Mouse (Mus musculus) liver, adult (tissue): ENCODE data around the gene Dagla.

Experiments
- GATA4 ChIP-seq: IDR thresholded peaks from 2 replicates; pipeline ENCODE4 v1.6.1; 2014; ENCODE audit warnings: mild to moderate bottlenecking, low read length; ENCODE audit not compliant: insufficient replicate concordance

Dagla gene

GRCm38 (mm10) chr19:10239419-10239818, 65.3 kb downstream of the Dagla start:
- TF ChIP-seq GATA4, result no peak

DNA sequence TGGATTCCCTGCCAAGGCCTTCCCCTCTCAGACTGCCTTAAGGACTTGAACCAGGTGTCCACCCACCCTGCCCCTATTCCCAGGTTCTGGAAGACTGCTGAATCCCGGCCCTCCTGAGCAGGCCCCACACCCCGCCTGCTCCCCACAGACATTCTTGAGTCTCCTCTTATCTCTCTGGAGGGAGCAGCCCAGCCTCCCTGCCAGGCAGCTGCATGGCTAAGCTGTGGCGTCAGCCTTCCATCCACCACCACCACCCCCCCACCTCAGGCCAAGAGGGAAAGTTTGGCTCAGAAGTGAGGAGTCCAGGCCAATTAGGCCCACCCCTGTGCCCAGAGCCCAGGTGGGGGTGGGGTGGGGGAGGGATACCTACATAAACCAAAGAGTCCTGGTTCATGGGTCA, 66.2 kb downstream of the Dagla start:
- no peak for TF ChIP-seq GATA4

DNA sequence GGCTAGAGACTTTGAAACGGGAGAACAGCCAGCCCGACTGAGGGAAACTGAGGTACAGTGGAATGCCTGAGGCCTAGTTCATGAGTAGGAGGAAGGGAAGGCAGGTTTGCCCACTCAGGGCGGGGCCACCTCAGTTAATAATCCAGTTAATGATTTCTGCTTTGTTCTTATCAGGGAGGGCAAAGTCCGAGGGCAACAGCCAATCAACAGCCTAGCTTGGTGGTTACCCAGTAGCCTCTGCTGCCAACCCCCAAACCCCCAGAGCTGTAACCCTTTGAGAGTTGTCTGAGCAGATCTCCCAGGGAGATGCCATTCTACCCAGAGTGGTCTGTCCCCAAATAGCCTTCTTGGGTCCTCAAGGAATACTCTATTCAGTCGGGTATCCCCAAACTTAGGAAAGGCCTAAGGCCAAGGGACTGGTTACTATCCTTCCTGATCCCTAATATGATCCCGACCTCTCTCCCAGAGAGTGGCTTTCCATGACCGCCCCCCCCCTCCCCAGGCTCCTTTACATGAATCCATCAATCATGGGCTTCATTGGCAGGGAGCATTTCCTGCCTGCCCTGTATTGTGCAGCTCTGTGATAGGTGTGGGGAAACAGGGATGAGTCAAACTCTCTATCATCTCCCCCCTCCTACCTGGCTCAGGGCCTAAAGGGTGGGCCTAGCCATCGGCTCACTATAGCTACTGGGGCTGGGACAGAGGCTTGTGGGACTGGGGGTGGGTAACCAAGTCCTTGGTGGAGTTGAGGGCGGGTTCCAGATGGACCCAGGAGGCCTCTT, 68.7 kb downstream of the Dagla start:
- peak; percentile 98 for TF ChIP-seq GATA4

GRCm38 (mm10) chr19:10232327-10233017, 72.2 kb downstream of the Dagla start:
- TF ChIP-seq GATA4, result no peak

DNA sequence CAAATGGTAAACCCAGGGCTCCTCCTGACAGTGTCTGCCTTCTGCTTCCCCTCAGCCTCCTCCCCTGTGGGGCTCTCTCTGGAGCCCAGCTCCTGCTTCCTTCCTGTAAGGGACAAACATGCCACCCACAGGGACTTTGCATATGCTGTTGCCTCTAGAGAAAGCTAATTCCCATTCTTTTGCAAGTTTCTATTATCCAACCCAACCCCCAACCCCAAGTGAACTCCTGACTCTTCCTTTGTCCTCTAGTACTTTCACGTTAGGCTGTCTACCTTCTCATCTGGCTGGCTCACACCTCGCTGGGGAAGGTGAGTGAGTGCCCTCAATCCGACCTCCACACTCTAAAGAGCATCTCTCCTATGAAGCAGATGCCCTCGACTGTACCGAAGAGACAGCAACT, 72.8 kb downstream of the Dagla start:
- no peak for TF ChIP-seq GATA4

DNA sequence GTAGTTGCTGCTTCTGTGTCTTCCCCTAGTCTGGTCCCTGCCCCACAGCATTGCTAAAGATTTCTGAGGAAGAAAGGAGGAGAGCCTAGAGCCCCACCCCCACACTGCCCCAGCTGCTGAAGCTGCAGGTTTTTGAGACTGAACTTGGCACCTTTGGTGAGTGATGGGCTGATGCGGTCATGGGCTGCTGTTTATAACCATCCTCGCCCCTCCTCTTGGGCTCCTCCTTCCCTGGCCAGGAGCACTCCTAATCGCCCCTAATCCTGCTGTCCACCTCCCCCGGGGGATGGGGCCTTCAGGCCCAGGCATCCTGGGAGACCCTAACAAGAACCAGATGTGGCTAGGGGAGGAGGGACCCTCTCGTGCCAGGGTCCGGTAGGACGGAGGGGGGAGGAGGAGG, 73.7 kb downstream of the Dagla start:
- no peak for TF ChIP-seq GATA4

DNA sequence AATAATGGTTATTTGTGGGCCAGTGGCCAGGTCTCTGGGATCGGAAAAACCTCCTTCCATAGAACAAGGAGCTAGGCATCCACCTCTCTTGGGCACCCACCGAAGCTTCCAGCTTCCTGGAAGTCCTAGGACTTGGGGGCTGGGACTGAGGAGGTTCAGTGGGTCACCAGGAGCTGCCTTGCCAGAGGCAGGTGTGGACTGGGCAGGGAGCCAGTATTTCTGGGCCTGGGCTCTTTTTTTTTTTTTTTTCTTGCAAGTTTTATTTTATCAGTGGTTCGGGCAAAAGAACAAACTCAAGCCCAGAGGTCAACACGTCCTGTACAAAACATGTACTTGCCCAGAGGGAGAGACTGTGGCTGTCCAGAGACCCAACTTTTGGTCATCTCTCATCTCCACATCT, 78.9 kb downstream of the Dagla start:
- TF ChIP-seq GATA4, result no peak

GRCm38 (mm10) chr19:10224637-10225453, 79.8 kb downstream of the Dagla start:
- no peak for TF ChIP-seq GATA4

DNA sequence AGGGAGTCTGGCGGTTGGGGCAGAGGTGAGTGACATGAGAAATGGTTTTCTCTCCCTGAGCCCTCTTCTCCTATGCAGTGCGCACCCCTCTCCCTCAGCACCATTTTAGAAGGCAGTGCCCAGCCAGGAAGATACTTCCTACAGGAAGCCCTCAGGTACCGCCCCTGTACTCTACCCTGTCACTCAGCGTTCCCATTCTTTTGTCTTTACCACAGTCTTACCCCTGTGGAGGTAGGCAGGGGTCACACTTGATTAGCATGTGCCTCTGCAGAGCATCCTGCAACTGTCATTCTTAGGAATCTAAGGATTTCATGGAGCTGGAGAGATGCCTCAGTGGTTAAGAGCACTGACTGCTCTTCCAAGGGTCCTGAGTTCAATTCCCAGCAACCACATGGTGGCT, 81.1 kb downstream of the Dagla start:
- TF ChIP-seq GATA4, result no peak

DNA sequence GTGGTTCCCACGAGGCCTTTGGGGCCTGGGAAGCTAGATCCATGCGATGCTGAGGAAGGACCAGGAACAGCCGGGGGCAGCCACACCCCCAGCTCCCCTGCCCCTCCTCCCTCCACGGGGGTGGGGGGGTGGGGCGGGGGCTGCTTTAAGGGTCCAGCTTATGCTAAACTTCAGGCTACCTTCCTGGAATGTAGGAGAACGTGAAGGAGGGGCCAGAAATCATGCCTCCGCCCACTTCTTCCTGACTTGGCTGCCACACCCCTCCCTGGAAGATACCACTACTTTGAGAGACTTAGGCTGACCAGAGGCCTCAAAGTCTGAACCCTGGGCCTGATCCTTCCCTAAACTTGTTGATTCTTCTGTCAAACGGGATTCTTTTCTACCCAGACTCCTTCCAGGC, 82.0 kb downstream of the Dagla start:
- no peak for TF ChIP-seq GATA4

DNA sequence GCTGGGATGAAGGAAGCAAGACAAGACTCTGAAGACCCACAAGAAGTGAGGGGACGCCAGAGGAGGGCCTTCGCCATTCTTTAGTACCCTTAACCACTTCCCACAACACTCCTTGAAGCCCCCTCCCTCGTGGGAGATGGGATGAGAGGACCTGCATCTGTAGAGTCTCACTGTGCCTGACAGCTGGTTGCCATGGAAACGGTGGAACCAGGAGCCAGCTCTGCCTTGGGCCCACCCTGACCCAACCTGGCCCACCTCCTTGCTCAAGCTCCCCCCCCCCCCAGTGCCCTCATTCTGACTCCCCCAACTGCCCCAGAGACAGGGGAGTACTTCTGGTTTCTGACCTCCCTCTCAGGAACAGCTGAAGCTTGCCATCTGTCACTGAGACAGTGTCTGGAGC, 83.1 kb downstream of the Dagla start:
- no peak for TF ChIP-seq GATA4

- no peak for TF ChIP-seq GATA4
Measured at GRCm38 (mm10) chr19:10219593-10219992, 85.1 kb downstream of the Dagla start.

DNA sequence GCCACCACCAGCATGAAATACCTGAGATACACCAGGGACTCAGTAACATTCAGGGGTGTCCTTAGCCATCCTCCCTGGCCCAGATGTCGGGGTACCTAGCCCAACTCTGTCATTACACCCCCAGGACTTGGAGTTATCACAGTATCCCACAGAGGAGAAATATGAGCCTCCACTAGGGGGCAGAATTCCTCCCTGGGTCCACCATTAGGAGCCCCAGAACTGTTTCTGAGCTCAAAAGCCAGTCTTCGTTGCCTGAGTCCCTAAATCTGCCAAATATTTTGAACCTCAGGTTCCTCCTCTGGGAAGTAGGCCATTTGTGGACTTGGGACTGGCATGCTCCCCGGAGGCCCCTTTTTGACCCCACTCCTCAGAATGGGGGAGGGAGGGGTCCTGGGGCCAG, 85.6 kb downstream of the Dagla start:
- TF ChIP-seq GATA4, result no peak

- no peak for TF ChIP-seq GATA4
Measured at GRCm38 (mm10) chr19:10216101-10216500, 88.6 kb downstream of the Dagla start.

DNA sequence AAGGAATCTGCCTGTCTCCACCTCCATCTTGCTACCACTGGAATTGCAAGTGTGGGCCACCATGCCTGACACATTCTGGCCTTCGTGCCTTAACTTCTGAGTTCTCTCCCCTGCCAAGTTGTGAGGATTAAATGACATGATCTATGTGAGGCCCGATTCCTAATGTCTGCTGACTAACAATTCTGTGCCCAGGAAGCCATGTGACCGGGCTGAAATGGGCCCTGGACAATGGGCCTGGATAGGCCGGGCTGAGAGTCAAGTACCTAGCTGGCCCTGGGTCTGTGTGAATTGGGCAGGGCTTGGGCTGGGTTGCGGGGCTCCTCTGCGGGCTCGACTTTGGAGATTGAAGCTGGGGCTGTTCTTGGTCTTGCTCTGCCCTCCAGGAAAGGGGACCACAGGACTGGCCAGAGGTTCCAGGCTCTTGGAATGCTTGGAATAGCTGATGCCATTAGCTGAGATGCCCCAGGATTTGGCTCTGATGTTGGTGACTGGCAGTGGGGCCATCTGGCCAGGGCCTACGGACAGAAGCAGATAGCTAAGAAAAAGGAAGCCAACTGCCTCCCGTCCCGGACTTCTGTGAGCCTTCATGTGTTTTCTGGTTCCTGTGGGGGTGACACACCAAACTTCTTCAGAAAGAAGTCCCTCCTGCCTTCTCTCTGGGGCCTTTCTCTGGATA, 90.7 kb downstream of the Dagla start:
- no peak for TF ChIP-seq GATA4
